Mouse (Mus musculus) ES-Bruce4 (cell line): ENCODE measurements around the gene Magi2.

Source experiments
- CTCF ChIP-seq: IDR thresholded peaks from one replicate; pipeline ENCODE4 v1.8.1; 2011; ENCODE audit warnings: low read depth, low read length
- EP300 ChIP-seq: IDR thresholded peaks from 2 replicates; pipeline ENCODE4 v1.6.1; 2011; ENCODE audit warnings: low read depth, low read length; ENCODE audit not compliant: insufficient read depth
- POLR2A ChIP-seq: IDR thresholded peaks from one replicate; pipeline ENCODE4 v1.8.1; 2011; ENCODE audit warnings: low read length; ENCODE audit not compliant: insufficient read depth

DNA sequence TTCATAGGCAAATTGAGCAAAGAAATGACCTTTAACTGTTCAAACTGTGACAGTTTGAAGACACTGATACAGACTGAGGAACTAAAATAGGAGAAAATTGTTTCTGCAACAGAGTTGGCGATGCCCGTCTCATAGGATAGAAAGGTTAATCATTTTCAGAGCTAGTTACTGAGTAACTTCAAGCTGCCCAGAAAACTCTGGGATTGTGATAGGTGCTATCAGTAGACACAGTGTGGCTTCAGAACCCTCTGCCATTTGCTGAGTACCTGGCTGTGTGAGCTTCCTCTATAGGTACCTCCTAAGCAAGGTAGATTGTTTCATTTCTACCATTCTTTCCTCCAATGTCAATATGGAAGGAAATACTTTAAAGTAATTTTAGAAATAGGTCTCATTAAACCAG lies 1014.7 kb downstream of the Magi2 start:
- no peak for TF ChIP-seq CTCF
- TF ChIP-seq POLR2A, result no peak
- TF ChIP-seq EP300, result no peak
